Mouse (Mus musculus) intestine, postnatal 0 days (tissue): ENCODE data around the gene Gpx6. TPM values are rescaled to one million over a fixed set of nuclear protein-coding genes. Genes with fewer than 3 reads are reported as not detected.

ENCODE experiments used
- ATAC-seq: fragments of 200-750 bp; cut with Nextera tagmentation; 2 replicates; pipeline ENCODE4 v1.8.0; 2017; ENCODE audit warnings: mild to moderate bottlenecking, moderate TSS enrichment, moderate library complexity
- H3K27ac ChIP-seq: fragments of 300-500 bp; sonication (generic); 2 replicates; pipeline ENCODE4 v1.5.1; 2014; ENCODE audit warnings: mild to moderate bottlenecking, low read depth, low read length, moderate library complexity
- H3K27me3 ChIP-seq: fragments of 300-500 bp; sonication (generic); replicated peaks from 2 replicates; pipeline ENCODE4 v1.6.1; 2014; ENCODE audit warnings: low read length, mixed read lengths; ENCODE audit not compliant: control insufficient read depth, insufficient read depth
- H3K36me3 ChIP-seq: fragments of 300-500 bp; sonication (generic); 2 replicates; pipeline ENCODE4 v1.6.1; 2014; ENCODE audit warnings: mild to moderate bottlenecking, moderate library complexity; ENCODE audit not compliant: control insufficient read depth, insufficient read depth
- H3K4me1 ChIP-seq: fragments of 300-500 bp; sonication (generic); replicated peaks from 2 replicates; pipeline ENCODE4 v1.6.1; 2014; ENCODE audit warnings: antibody characterized with exemption, low read length, mixed read lengths; ENCODE audit not compliant: control insufficient read depth, insufficient read depth
- H3K4me2 ChIP-seq: fragments of 300-500 bp; sonication (generic); replicated peaks from 2 replicates; pipeline ENCODE4 v1.6.1; 2014; ENCODE audit warnings: low read depth, mild to moderate bottlenecking, moderate library complexity
- H3K4me3 ChIP-seq: fragments of 300-500 bp; sonication (generic); 2 replicates; pipeline ENCODE4 v1.5.1; 2014; ENCODE audit warnings: low read depth, low read length
- H3K9ac ChIP-seq: fragments of 300-500 bp; sonication (generic); 2 replicates; pipeline ENCODE4 v1.6.1; 2014; ENCODE audit warnings: mild to moderate bottlenecking, low read depth, low read length
- H3K9me3 ChIP-seq: fragments of 300-500 bp; sonication (generic); 2 replicates; pipeline ENCODE4 v1.6.1; 2016; ENCODE audit warnings: mixed run types; ENCODE audit not compliant: control insufficient read depth
- CTCF ChIP-seq: sonication (generic); IDR thresholded peaks from 2 replicates; pipeline ENCODE4 v1.5.1; 2016; ENCODE audit warnings: low read depth, mild to moderate bottlenecking, control low read depth, antibody characterized with exemption, moderate library complexity
- WGBS: fragments of 180-500 bp; shearing (Covaris S2); extraction: QIAGEN DNeasy Blood & Tissue Kit; methylation state at CpG from one replicate; pipeline ENCODE4 v1.1.7; 2014; 5-methylcytosine and 5-hydroxymethylcytosine counted together
- polyA plus RNA-seq: library from polyadenylated mRNA; unstranded; fragments of >200 nt; fragmentation: Nextera tagmentation; extraction: Ambion mirVana; gene quantifications from 2 replicates; pipeline ENCODE4 v1.2.1, GENCODE M21; 2015

The Gpx6 gene
- polyA plus RNA-seq, 1 experiment from 2014 or later = not detected

DNA sequence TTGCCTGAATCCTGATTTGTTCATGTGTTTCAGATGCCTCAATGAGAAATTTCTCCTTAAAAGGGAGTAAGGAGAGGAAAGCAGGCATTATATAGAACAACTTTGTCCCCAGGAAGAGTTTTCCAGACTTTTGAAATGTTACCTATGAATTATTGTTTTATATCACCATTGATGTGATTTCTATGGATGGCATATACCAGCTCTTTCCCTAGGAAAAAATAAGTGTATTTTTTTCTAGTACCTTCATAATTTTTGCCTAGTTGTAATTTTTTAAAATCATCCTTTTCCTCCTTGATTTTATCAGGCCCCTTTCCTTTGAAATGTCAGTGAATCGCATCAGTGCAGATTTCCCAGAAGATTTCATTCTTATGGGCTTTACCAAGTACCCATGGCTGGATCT, 34.7 kb downstream of the Gpx6 start, which contains the start of gene Olfr1367:
Gene Olfr1367 (plus strand): TSS at position 301 of the 400 bp plus-strand sequence.
- no peaks in the 10 kb centered on the region for H3K4me1 ChIP-seq
- no peak within 1 kb of the TSS for H3K4me3 ChIP-seq
- no peaks in the 10 kb centered on the region for H3K36me3 ChIP-seq
- H3K9ac ChIP-seq = no peak within 1 kb of the TSS
- no peaks in the 10 kb centered on the region for H3K9me3 ChIP-seq
- no peak within 1 kb of the TSS for H3K4me2 ChIP-seq
- no peak for ATAC-seq
- H3K27me3 ChIP-seq = no peaks in the 10 kb centered on the region
- TF ChIP-seq CTCF = no peak
- H3K27ac ChIP-seq = no peak within 1 kb of the TSS
- WGBS = 78% methylated on average over 1 of the region's 1 CpGs

DNA sequence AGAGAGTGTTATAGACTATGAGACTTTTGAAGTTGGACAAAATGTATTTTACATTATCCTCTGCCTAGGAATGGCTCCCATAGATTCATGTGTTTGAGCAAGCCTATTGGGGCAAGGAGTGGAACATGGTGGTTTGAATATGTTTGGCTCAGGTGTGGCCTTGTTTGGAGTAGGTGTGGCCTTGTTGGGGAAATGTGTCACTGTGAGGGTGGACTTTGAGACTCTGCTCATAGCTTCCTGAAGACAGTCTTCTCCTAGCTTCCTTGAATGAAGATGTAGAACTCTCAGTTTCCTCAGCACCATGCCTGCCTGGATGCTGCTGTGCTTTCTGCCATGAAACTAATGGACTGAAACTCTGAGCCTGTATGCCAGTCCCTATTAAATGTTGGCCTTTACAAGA, 38.7 kb downstream of the Gpx6 start:
- Histone ChIP-seq H3K36me3 (no peaks in the 10 kb centered on the region), H3K4me3 (no peak overlapping the region), H3K9me3 (no peaks in the 10 kb centered on the region), H3K4me1 (no peaks in the 10 kb centered on the region), H3K4me2 (no peak overlapping the region), H3K27ac (no peak overlapping the region), H3K9ac (no peak overlapping the region), H3K27me3 (no peaks in the 10 kb centered on the region)
- ATAC-seq = peak; percentile 56
- no peak for TF ChIP-seq CTCF

GRCm38 (mm10) chr13:21362621-21363248, 50.8 kb downstream of the Gpx6 start, which contains the start of gene Zscan12:
TSS of gene Zscan12 (plus strand) at chr13:21362820.
- no peak for TF ChIP-seq CTCF
- Histone ChIP-seq H3K4me2 (peak within 1 kb of the TSS; percentile 85), H3K4me1 (peaks cover 7% of the 10 kb centered on the region; the same call in 1 of the 2 replicates), H3K27me3 (no peaks in the 10 kb centered on the region), H3K4me3 (peak within 1 kb of the TSS; percentile 82), H3K27ac (peak within 1 kb of the TSS; percentile 28; the same call in 1 of the 2 replicates), H3K36me3 (no peaks in the 10 kb centered on the region), H3K9me3 (no peaks in the 10 kb centered on the region), H3K9ac (peak within 1 kb of the TSS; percentile 76)
- peak; percentile 100 for ATAC-seq
- under 1% methylated on average over 29 of the region's 29 CpGs for WGBS

DNA sequence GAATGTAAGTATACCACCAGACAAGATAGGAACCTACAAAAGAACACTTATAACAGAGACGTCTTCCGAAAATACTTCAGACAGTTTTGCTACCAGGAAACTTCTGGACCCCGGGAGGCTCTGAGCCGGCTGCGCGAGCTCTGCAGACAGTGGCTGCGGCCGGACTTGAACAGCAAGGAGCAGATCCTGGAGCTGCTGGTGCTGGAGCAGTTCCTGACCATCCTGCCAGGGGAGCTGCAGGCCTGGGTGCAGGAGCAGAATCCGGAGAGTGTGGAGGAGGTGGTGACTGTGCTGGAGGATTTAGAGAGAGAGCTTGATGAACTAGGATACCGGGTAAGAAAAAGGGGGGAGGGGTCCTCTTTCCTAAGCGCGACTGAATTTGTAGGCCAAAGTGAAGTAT, 51.8 kb downstream of the Gpx6 start:
- H3K9ac ChIP-seq = 0 out of 2 replicates have a peak overlapping the region, but pooled peaks have one; percentile 76
- H3K9me3 ChIP-seq = no peaks in the 10 kb centered on the region
- peaks cover 7% of the 10 kb centered on the region; the same call in 1 of the 2 replicates for H3K4me1 ChIP-seq
- WGBS = 66% methylated on average over 12 of the region's 12 CpGs
- peak; percentile 39 for TF ChIP-seq CTCF
- H3K4me3 ChIP-seq = peak overlapping the region; percentile 82; the same call in 1 of the 2 replicates
- peaks cover 5% of the 10 kb centered on the region for H3K36me3 ChIP-seq
- ATAC-seq = no peak
- peak overlapping the region; percentile 85 for H3K4me2 ChIP-seq
- no peaks in the 10 kb centered on the region for H3K27me3 ChIP-seq
- no peak overlapping the region for H3K27ac ChIP-seq

- no peak for ATAC-seq
- Histone ChIP-seq H3K36me3 (peaks cover 26% of the 10 kb centered on the region), H3K9me3 (no peaks in the 10 kb centered on the region), H3K4me1 (peaks cover 7% of the 10 kb centered on the region; the same call in 1 of the 2 replicates), H3K4me3 (no peak overlapping the region), H3K27ac (no peak overlapping the region), H3K27me3 (no peaks in the 10 kb centered on the region), H3K4me2 (no peak overlapping the region), H3K9ac (no peak overlapping the region)
- TF ChIP-seq CTCF = no peak
- WGBS = 76% methylated on average over 6 of the region's 6 CpGs
Observed at GRCm38 (mm10) chr13:21366635-21367034, 54.7 kb downstream of the Gpx6 start.

Other genes with a start within 250 kb of the Gpx6 start
- gene Olfr1370, start 237.2 kb upstream of the Gpx6 start, polyA plus RNA-seq = not detected in 2 replicates
- not detected in 2 replicates for gene Olfr1369-ps1, start 200.6 kb upstream of the Gpx6 start, polyA plus RNA-seq
- not detected in 2 replicates for gene Olfr263, start 182.5 kb upstream of the Gpx6 start, polyA plus RNA-seq
- gene Olfr1368, start 166.3 kb upstream of the Gpx6 start, polyA plus RNA-seq = not detected in 2 replicates
- 51.1 and 53.2 TPM in 2 replicates for gene Trim27, start 132.7 kb upstream of the Gpx6 start, polyA plus RNA-seq
- gene Gpx5, start 19.4 kb upstream of the Gpx6 start, polyA plus RNA-seq = not detected in 2 replicates
- not detected in 2 replicates for gene Olfr1367, start 34.8 kb downstream of the Gpx6 start, polyA plus RNA-seq
- gene Zscan12, start 50.7 kb downstream of the Gpx6 start, polyA plus RNA-seq = 3.5 and 3.9 TPM in 2 replicates
- gene Zkscan3, start 90.6 kb downstream of the Gpx6 start, polyA plus RNA-seq = 37.1 and 40.6 TPM in 2 replicates
- 0.47 and 0.60 TPM in 2 replicates for gene Pgbd1, start 128.9 kb downstream of the Gpx6 start, polyA plus RNA-seq
- gene Zscan26, start 141.6 kb downstream of the Gpx6 start, polyA plus RNA-seq = 11.4 and 14.7 TPM in 2 replicates
- gene Nkapl, start 156.4 kb downstream of the Gpx6 start, polyA plus RNA-seq = 2.1 and 2.7 TPM in 2 replicates
- gene Zkscan4, start 166.8 kb downstream of the Gpx6 start, polyA plus RNA-seq = 1.4 and 2.3 TPM in 2 replicates
- gene Gm10065, start 167.3 kb downstream of the Gpx6 start, polyA plus RNA-seq = not detected in 2 replicates
- 0.12 and 0.30 TPM in 2 replicates for gene AK157302, start 183.1 kb downstream of the Gpx6 start, polyA plus RNA-seq
- 14.1 and 19.3 TPM in 2 replicates for gene Gm11273, start 189.3 kb downstream of the Gpx6 start, polyA plus RNA-seq
- 1.6 and 2.0 TPM in 2 replicates for gene Zkscan8, start 219.0 kb downstream of the Gpx6 start, polyA plus RNA-seq
- 0.14 TPM in 1 of 2 replicates, not detected in the other for gene Olfr1366, start 230.7 kb downstream of the Gpx6 start, polyA plus RNA-seq
- not detected in 2 replicates for gene Olfr1535, start 247.8 kb downstream of the Gpx6 start, polyA plus RNA-seq